Mouse (Mus musculus) hindbrain, embryonic 15.5 days (tissue): ENCODE results near the gene Arpc1a. TPM values are rescaled to one million over a fixed set of nuclear protein-coding genes. Genes with fewer than 3 reads are reported as not detected.

Source experiments
- ATAC-seq: fragments of 200-750 bp; cut with Nextera tagmentation; 2 replicates; pipeline ENCODE4 v1.8.0; 2017; ENCODE audit warnings: low read depth, moderate number of reproducible peaks, moderate TSS enrichment; ENCODE audit not compliant: low FRiP score
- H3K27ac ChIP-seq: fragments of 300-500 bp; sonication (generic); replicated peaks from 2 replicates; pipeline ENCODE4 v1.5.1; 2015; ENCODE audit warnings: mild to moderate bottlenecking, inconsistent platforms
- H3K27me3 ChIP-seq: fragments of 300-500 bp; sonication (generic); 2 replicates; pipeline ENCODE4 v1.6.1; 2015; ENCODE audit warnings: control low read depth, inconsistent platforms
- H3K36me3 ChIP-seq: fragments of 300-500 bp; sonication (generic); 2 replicates; pipeline ENCODE4 v1.6.1; 2015; ENCODE audit warnings: control low read depth, inconsistent platforms
- H3K4me1 ChIP-seq: fragments of 300-500 bp; sonication (generic); replicated peaks from 2 replicates; pipeline ENCODE4 v1.6.1; 2015; ENCODE audit warnings: control low read depth, inconsistent platforms
- H3K4me2 ChIP-seq: fragments of 300-500 bp; sonication (generic); 2 replicates; pipeline ENCODE4 v1.6.1; 2015; ENCODE audit warnings: moderate library complexity, mild to moderate bottlenecking, inconsistent platforms
- H3K4me3 ChIP-seq: fragments of 300-500 bp; sonication (generic); 2 replicates; pipeline ENCODE4 v1.5.1; 2015; ENCODE audit warnings: mild to moderate bottlenecking, inconsistent platforms
- H3K9ac ChIP-seq: fragments of 300-500 bp; sonication (generic); 2 replicates; pipeline ENCODE4 v1.6.1; 2015; ENCODE audit warnings: inconsistent platforms
- H3K9me3 ChIP-seq: fragments of 300-500 bp; sonication (generic); 2 replicates; pipeline ENCODE4 v1.6.1; 2016; ENCODE audit warnings: control low read depth, inconsistent platforms
- WGBS: fragments of 180-500 bp; shearing (Covaris S2); methylation state at CpG from one replicate; pipeline ENCODE4 v1.1.7; 2015; 5-methylcytosine and 5-hydroxymethylcytosine counted together
- polyA plus RNA-seq: library from polyadenylated mRNA; unstranded; fragments of >200 nt; fragmentation: Nextera tagmentation; extraction: Ambion mirVana; gene quantifications from 2 replicates; pipeline ENCODE4 v1.2.1, GENCODE M21; 2015

Arpc1a gene
- polyA plus RNA-seq, 1 experiment from 2014 or later = 236 TPM

DNA sequence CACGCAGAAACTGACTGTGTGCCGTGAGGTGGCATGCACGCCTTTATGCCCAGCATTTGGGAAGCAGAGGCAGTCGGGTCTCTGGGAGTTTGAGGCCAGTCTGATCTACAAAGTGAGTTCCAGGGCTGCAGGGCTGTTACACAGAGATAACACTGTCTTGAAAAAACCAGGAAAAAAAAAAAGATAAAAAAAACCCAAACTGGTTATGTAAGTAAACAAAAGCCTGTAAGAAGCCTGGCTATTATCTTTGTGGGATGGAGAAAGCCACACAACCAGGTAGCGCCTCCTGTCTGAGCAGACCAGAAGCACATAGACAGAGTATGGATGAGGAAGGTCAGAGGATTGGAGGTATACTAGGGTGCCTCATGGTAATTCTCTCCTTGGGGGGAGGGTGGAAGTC is 69.1 kb downstream of the Arpc1a start:
- WGBS = 92% methylated on average over 5 of the region's 5 CpGs
- Histone ChIP-seq H3K27ac (no peak overlapping the region), H3K27me3 (no peaks in the 10 kb centered on the region), H3K36me3 (peaks cover 87% of the 10 kb centered on the region), H3K9me3 (no peaks in the 10 kb centered on the region), H3K4me2 (no peak overlapping the region), H3K4me1 (no peaks in the 10 kb centered on the region), H3K4me3 (no peak overlapping the region), H3K9ac (no peak overlapping the region)
- ATAC-seq = no peak

Other genes with a start within 250 kb of the Arpc1a start
- 33.9 and 36.0 TPM in 2 replicates for gene Smurf1, start 118.0 kb upstream of the Arpc1a start, polyA plus RNA-seq
- not detected in 2 replicates for gene Gm4871, start 51.1 kb upstream of the Arpc1a start, polyA plus RNA-seq
- gene 1700018F24Rik, start 40.8 kb upstream of the Arpc1a start, polyA plus RNA-seq = not detected in 2 replicates
- gene Kpna7, start 200 bp downstream of the Arpc1a start, polyA plus RNA-seq = not detected in 2 replicates
- 73.2 and 88.7 TPM in 2 replicates for gene Arpc1b, start 30.4 kb downstream of the Arpc1a start, polyA plus RNA-seq
- gene Pdap1, start 56.4 kb downstream of the Arpc1a start, polyA plus RNA-seq = 114 and 122 TPM in 2 replicates
- gene Bud31, start 56.5 kb downstream of the Arpc1a start, polyA plus RNA-seq = 172 and 186 TPM in 2 replicates
- 19.7 and 22.4 TPM in 2 replicates for gene Ptcd1, start 83.3 kb downstream of the Arpc1a start, polyA plus RNA-seq
- gene Cpsf4, start 83.4 kb downstream of the Arpc1a start, polyA plus RNA-seq = 47.3 and 49.7 TPM in 2 replicates
- 716 and 780 TPM in 2 replicates for gene Atp5j2, start 108.2 kb downstream of the Arpc1a start, polyA plus RNA-seq
- 13.1 and 14.4 TPM in 2 replicates for gene Zkscan14, start 118.0 kb downstream of the Arpc1a start, polyA plus RNA-seq
- 13.8 and 15.3 TPM in 2 replicates for gene Zkscan5, start 120.7 kb downstream of the Arpc1a start, polyA plus RNA-seq
- 29.0 and 31.6 TPM in 2 replicates for gene Zfp655, start 147.9 kb downstream of the Arpc1a start, polyA plus RNA-seq
- gene Zscan25, start 196.7 kb downstream of the Arpc1a start, polyA plus RNA-seq = 0.43 and 0.63 TPM in 2 replicates